Mouse (Mus musculus) Patski (cell line): ENCODE data around the gene Fam120c. TPM values are rescaled to one million over a fixed set of nuclear protein-coding genes. Genes with fewer than 3 reads are reported as not detected.
A peak's percentile ranks its signal among the peaks of the same experiment; 100 is the strongest.
"Not testable (repeated sequence)": the region's sequence is repeated elsewhere in the genome, so short reads cannot be mapped to it uniquely, and the experiment has no call there.

Experiments
- ATAC-seq: fragments of 100-300 bp; one replicate; pipeline ENCODE4 v1.8.0; 2021
- CTCF ChIA-PET: fragments of 350-600 bp; sonication (Branson Sonifier 250); formaldehyde crosslinking; loops from one replicate; lab custom pipeline; 2022; ENCODE audit warnings: inconsistent platforms; lab: Charles Lee
- POLR2A ChIA-PET: fragments of 350-600 bp; sonication (Branson Sonifier 250); formaldehyde crosslinking; loops from one replicate; lab custom pipeline; 2022; ENCODE audit warnings: antibody characterized with exemption, inconsistent platforms; lab: Charles Lee
- DNase-seq: peaks from one replicate; pipeline ENCODE4 v3.0.0-alpha.2; 2011; ENCODE audit warnings: low read depth, low spot score
- H3K27me3 ChIP-seq: fragments of 371-371 bp; one replicate; pipeline ENCODE4 v1.5.1; 2021
- CTCF ChIP-seq: fragments of 100-300 bp; IDR thresholded peaks from one replicate; pipeline ENCODE4 v1.5.1; 2021
- in situ Hi-C: fragments of 300-500 bp; cut with MboI; formaldehyde crosslinking; loops from 3 replicates; pipeline ENCODE4 v1.11.1; 2018; ENCODE audit warnings: low pct_unique_long_range_greater_than_20kb, mixed read lengths
- polyA plus RNA-seq: library from polyadenylated mRNA; unstranded; gene quantifications from one replicate; pipeline ENCODE4 v1.2.3, GENCODE M21; 2021

Gene Fam120c
- polyA plus RNA-seq, 1 experiment from 2014 or later = 9.3 TPM

DNA sequence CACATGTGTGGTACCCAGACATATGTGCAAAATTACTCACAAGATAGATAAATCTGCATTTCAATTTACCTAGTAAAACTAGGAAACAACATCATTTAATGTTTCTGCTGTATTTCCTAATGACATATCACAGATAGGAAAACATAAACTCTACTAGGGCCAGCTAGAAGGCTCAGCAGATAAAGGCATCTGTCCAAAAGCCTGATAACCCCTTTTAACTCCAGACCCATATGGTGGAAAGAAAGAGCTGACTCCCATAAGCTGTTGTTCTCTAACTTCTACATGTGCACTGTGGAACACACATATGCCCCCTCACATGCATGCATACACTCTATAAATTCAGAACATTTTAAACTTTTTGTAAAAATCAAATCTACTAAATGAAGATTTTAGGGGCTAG, 99.7 kb downstream of the Fam120c start:
- POLR2A ChIA-PET = no interaction called here
- TF ChIP-seq CTCF = no peak
- no peaks in the 10 kb centered on the region for H3K27me3 ChIP-seq
- in situ Hi-C loops = no loop called here
- CTCF ChIA-PET = no interaction called here
- DNase-seq (no peak), ATAC-seq (no peak)

DNA sequence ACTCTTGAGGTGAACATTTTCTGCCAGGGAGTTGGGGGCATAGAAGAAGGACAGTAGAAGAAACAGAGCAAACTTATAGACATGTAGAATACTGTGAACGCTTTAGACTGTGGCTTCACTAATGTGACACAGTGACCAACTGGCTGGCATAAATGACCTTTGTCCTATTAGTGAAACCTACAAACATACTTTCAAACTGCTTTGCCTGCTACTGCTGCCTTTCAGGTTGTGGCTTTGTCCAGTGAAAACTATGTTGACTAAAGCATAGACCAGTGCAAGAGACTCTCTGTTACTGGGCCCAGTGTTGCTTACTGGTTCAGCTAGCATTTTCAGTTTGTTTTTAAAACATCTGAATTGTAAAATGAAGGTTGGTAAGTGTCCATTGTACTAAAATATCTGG, 100.2 kb downstream of the Fam120c start:
- ChIA-PET POLR2A (no interaction called here), CTCF (no interaction called here)
- TF ChIP-seq CTCF = no peak
- in situ Hi-C loops = no loop called here
- no peaks in the 10 kb centered on the region for H3K27me3 ChIP-seq
- DNase-seq (no peak), ATAC-seq (no peak)

DNA sequence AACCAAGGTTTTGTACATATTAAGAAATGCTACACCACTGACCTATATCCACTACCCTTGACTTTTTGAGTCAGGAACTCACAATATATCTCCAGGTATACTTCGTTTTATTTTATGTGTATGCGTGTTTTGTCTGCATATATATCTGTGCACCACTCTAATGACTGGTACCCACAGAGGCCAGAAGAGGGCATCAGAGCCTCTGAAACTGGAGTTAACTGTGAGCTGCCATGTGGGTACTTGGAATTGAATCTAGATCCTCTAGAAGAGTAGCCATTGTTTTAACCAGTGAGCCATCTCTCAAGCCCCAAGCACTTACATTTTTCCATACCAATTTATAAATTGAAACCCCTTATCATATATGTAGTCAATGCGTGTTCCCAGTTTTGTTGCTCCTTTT, 144.2 kb downstream of the Fam120c start:
- in situ Hi-C loops = no loop called here
- no peak for DNase-seq
- TF ChIP-seq CTCF = peak; percentile 59
- ATAC-seq = no peak
- POLR2A ChIA-PET = no interaction called here
- CTCF ChIA-PET = no interaction called here
- peaks cover 15% of the 10 kb centered on the region for H3K27me3 ChIP-seq

DNA sequence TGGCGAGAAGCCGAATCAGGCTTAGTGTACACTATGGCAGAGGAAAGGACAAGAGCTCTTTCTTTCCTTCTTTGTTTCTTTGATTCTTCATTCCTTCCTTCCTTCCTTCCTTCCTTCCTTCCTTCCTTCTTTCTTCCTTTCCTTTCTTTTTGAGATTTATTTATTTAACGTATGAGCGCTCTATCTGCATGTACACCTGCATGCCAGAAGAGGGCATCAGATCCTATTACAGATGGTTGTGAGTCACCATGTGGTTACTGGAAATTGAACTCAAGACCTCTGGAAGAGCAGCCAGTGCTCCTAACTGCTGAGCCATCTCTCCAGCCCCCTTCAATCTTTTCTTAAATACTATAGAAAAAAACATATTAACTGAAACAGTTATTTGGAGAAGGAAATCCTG, 149.3 kb downstream of the Fam120c start:
- in situ Hi-C loops = not testable (repeated sequence)

DNA sequence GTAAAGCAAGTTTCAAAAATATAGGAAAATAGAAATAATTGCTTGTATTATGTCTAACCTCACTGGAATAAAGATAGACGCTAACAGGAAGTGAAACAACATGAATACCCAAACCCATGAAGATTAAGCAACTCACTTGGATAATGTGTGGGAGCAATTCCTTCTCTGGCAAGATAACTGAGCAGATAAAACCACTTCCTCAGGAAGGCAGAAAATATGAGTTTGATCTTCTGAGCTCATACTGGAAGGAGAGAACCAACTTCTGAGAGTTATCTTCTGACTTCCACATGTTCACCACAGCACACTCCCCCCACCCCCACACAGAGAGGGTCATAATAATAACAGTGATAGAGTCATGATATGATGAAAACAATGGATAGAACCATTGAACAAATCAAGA, 152.6 kb downstream of the Fam120c start:
- in situ Hi-C loops = no loop called here
- H3K27me3 ChIP-seq = no peaks in the 10 kb centered on the region
- ATAC-seq (no peak), DNase-seq (no peak)
- CTCF ChIA-PET = no interaction called here
- TF ChIP-seq CTCF = no peak
- POLR2A ChIA-PET = interaction anchor here (1.4 kb wide), 1 partner anchor 21 kb away, joined by 3 read pairs; no protein-coding TSS in a partner anchor

More for the DNA sequence above, 149.3 kb downstream of the Fam120c start:
- CTCF ChIA-PET = interaction anchor here (0.8 to 1.3 kb wide), 5 partner anchors 15 to 63 kb away, joined by 3 read pairs; no protein-coding TSS in a partner anchor
- TF ChIP-seq CTCF = peak; percentile 64
- POLR2A ChIA-PET = interaction anchor here (1.4 kb wide), 1 partner anchor 28 kb away, joined by 5 read pairs; the partner anchor contains the start of gene Phf8
- not testable (repeated sequence) for ATAC-seq, DNase-seq, H3K27me3 ChIP-seq

DNA sequence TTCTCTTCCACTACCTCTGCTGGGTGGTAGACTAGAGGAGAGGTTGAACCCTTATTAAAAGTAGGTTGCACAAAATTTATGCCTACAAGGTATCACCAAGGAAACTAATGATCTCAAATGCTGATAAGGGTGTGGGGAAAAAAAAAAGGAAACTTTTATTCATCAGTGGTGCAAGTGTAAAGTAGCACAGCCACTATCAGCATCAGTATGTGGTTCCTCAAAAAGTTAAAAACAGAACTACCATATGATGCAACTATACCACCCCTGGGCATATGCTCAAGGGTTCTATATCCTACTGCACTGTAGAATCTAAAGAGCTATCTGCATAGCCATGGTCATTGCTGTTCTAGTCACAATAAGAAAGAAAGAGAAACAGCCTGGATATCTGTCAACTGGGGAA, 164.6 kb downstream of the Fam120c start:
- POLR2A ChIA-PET = no interaction called here

DNA sequence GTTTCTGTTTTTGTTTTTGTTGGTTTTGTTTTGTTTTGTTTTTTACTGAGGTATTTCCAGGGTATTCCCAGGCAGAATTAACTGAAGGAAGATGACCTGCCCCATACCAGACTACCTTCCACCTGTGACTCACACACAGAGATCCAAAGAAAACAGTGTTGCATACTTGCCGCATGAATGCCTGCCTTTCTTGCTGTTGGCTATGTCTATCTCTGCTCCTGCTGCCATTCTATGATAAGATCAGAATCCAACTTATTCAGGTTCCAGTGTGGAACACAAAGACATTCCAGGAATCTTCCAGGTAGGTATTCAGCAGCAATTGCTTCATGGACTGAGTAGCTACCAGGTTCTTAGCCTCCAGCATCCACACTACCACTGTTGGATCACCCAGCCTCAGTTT, 165.9 kb downstream of the Fam120c start:
- in situ Hi-C loops = loop anchor here (25.0 kb wide), 1 partner anchor 502 kb away; the partner anchor contains the start of genes Hsd17b10, Ribc1 and Smc1a
- POLR2A ChIA-PET = no interaction called here

More for the DNA sequence above, 164.6 kb downstream of the Fam120c start:
- in situ Hi-C loops = loop anchor here (25.0 kb wide), 1 partner anchor 504 kb away; the partner anchor contains the start of genes Hsd17b10, Ribc1 and Smc1a
- ATAC-seq = no peak
- DNase-seq = no peak
- CTCF ChIA-PET = interaction anchor here (1.4 kb wide), 1 partner anchor 15 kb away, joined by 3 read pairs; no protein-coding TSS in a partner anchor
- peaks cover under 1% of the 10 kb centered on the region for H3K27me3 ChIP-seq
- TF ChIP-seq CTCF = no peak

DNA sequence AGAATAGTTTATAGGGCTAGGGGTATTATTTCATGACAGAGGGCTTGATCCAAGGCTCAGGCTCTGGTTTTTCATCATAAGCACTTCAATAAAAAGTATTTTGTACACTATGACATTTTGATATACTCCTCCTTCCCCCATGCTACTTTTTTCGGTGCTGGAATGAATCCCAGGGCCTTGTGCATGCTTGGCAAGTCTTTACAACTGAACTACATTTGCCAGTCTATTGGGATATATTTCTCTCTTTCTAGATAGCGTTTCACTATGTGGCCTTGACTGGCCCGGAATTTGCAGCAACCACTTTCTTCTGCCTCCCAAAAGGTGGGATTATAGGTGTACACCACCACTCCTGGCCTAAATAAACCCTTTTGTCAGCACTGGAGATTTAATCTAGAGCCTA, 169.1 kb downstream of the Fam120c start:
- TF ChIP-seq CTCF = no peak
- peaks cover 7% of the 10 kb centered on the region for H3K27me3 ChIP-seq
- in situ Hi-C loops = loop anchor here (25.0 kb wide), 1 partner anchor 499 kb away; the partner anchor contains the start of genes Hsd17b10, Ribc1 and Smc1a
- CTCF ChIA-PET = no interaction called here
- ATAC-seq (no peak), DNase-seq (no peak)
- POLR2A ChIA-PET = no interaction called here

More for the DNA sequence above, 165.9 kb downstream of the Fam120c start:
- CTCF ChIA-PET = no interaction called here
- peaks cover 4% of the 10 kb centered on the region for H3K27me3 ChIP-seq
- no peak for DNase-seq
- peak; percentile 84 for ATAC-seq
- no peak for TF ChIP-seq CTCF

DNA sequence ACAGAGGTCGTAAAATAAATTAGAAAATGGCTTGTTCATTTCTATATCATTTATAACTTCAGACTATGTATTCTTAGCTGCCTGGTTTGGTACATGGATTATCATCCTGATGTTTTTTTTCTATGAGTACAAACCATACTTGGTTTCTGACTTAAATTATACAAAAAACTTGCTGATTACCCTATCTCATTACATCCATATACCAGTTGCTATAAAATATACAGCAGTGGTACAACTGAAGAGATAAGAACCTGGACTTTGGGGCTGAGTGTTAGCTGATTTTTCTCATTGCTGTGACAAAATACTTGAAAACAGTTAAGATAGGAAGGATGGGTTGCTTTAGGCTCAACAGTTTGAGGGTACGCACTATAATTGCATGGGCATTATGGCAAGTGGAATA, 169.7 kb downstream of the Fam120c start:
- no peak for TF ChIP-seq CTCF
- no peak for ATAC-seq
- H3K27me3 ChIP-seq = peaks cover 7% of the 10 kb centered on the region
- in situ Hi-C loops = loop anchor here (25.0 kb wide), 1 partner anchor 499 kb away; the partner anchor contains the start of genes Hsd17b10, Ribc1 and Smc1a
- ChIA-PET CTCF (no interaction called here), POLR2A (no interaction called here)
- DNase-seq = no peak

DNA sequence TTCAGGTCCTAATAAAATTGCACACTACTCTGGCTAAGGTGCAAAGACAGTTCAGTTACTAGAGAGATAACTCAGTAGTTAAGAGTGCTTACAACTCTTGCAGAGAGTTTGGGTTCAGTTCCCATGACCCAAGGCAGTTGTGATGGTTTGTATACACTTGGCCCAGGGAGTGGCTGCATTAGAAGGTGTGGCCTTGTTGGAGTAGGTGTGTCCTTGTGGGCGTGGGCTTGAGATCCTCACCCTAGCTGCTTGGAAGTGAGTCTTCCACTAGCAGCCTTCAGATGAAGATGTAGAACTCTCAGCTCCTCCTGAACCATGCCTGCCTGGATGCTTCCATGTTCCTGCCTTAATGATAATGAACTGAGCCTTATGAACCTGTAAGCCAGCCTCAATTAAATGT, 174.2 kb downstream of the Fam120c start:
- TF ChIP-seq CTCF = no peak
- ChIA-PET CTCF (no interaction called here), POLR2A (interaction anchor here (1.3 kb wide), 1 partner anchor 21 kb away, joined by 3 read pairs; no protein-coding TSS in a partner anchor)
- ATAC-seq = no peak
- in situ Hi-C loops = loop anchor here (25.0 kb wide), 1 partner anchor 494 kb away; the partner anchor contains the start of genes Hsd17b10, Ribc1 and Smc1a
- DNase-seq = no peak
- peaks cover 7% of the 10 kb centered on the region for H3K27me3 ChIP-seq

DNA sequence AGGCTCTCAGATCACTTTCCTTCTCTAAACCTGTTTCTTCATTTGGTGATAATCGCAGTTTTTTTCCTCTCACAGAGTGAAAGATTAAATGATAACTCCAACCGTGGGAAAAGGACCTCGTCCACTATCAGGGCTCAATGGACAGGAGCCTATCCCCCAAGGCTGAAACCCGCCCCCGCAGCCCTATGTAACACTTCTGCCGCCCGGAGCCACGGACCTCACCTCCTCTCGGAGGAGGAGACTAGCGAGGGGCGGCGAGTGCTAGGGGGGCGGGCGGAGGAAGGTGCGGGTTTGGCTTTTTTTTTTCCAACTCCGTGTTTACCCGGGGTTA, 176.1 kb downstream of the Fam120c start:
- no peak for DNase-seq
- peaks cover 4% of the 10 kb centered on the region for H3K27me3 ChIP-seq
- TF ChIP-seq CTCF = no peak
- CTCF ChIA-PET = no interaction called here
- ATAC-seq = no peak
- POLR2A ChIA-PET = interaction anchor here (1.9 kb wide), 1 partner anchor 27 kb away, joined by 5 read pairs; no protein-coding TSS in a partner anchor
- in situ Hi-C loops = loop anchor here (25.0 kb wide), 1 partner anchor 492 kb away; the partner anchor contains the start of genes Hsd17b10, Ribc1 and Smc1a
